Comparison of ENCODE assay signal across 8 mouse cellular contexts in genomic region chr10:97479004-97479766, GRCm38 (mm10). TPM values are rescaled to one million over a fixed set of nuclear protein-coding genes. Genes with fewer than 3 reads are reported as not detected.
A peak's percentile ranks its signal among the peaks of the same experiment; 100 is the strongest.
DNase-seq lines count a peak whose midpoint lies in the region; ATAC-seq lines count a peak whose summit lies in the region.

Gene Dcn, plus strand, starts transcription at chr10:97479609.

- WGBS in hindbrain, embryonic 16.5 days: 9% methylated on average over 7 of the region's 7 CpGs
- WGBS in limb, embryonic 10.5 days: 14% methylated on average over 7 of the region's 7 CpGs
- WGBS in midbrain, embryonic 16.5 days: 7% methylated on average over 7 of the region's 7 CpGs

- intact Hi-C loops in gastrocnemius, postnatal 14 days (cut with DNase I; ENCODE audit: low total_unique reads): no loop called here

- peak within 1 kb of the TSS; percentile 6 for H3K4me3 ChIP-seq in hindbrain, embryonic 16.5 days (ENCODE audit: low read length)
- H3K4me3 ChIP-seq in limb, embryonic 10.5 days: peak within 1 kb of the TSS; percentile 32
- H3K4me3 ChIP-seq in midbrain, embryonic 16.5 days (ENCODE audit: low read depth, low read length): no peak within 1 kb of the TSS

- no peaks in the 10 kb centered on the region for H3K27me3 ChIP-seq in hindbrain, embryonic 16.5 days (replicated peaks; ENCODE audit: control insufficient read depth, insufficient read depth, low read length)
- H3K27me3 ChIP-seq in limb, embryonic 10.5 days (ENCODE audit: low read depth, poor library complexity, severe bottlenecking): no peaks in the 10 kb centered on the region
- H3K27me3 ChIP-seq in midbrain, embryonic 16.5 days (ENCODE audit: control insufficient read depth, insufficient read depth, low read depth, low read length): no peaks in the 10 kb centered on the region

- ATAC-seq in hindbrain, embryonic 16.5 days: peak; percentile 37; the same call in 1 of the 2 replicates
- ATAC-seq in midbrain, embryonic 16.5 days: no peak
- no peak for ATAC-seq in cerebellum, adult (ENCODE audit: insufficient number of reproducible peaks, low FRiP score, low TSS enrichment)

- DNase-seq in R1 (ENCODE audit: low read depth, low spot score): peak; percentile 27
- peak; percentile 20 for DNase-seq in brain, adult 2 months (ENCODE audit: low read depth, low spot score)
- peak; percentile 45 for DNase-seq in gastrocnemius, postnatal 14 days
- peak; percentile 37 for DNase-seq in limb, embryonic 10.5 days (ENCODE audit: low spot score)
- no peak for DNase-seq in spleen, postnatal 36 days (ENCODE audit: low spot score in 2 of 2)

- no peaks in the 10 kb centered on the region for H3K36me3 ChIP-seq in hindbrain, embryonic 16.5 days (ENCODE audit: control insufficient read depth, insufficient read depth, low read length)
- no peaks in the 10 kb centered on the region for H3K36me3 ChIP-seq in limb, embryonic 10.5 days
- no peaks in the 10 kb centered on the region for H3K36me3 ChIP-seq in midbrain, embryonic 16.5 days (ENCODE audit: control insufficient read depth, insufficient read depth, low read length)

- no peak within 1 kb of the TSS; the same call in 1 of the 2 replicates for H3K9ac ChIP-seq in hindbrain, embryonic 16.5 days (ENCODE audit: low read depth, low read length)
- H3K9ac ChIP-seq in midbrain, embryonic 16.5 days (ENCODE audit: low read depth, low read length): no peak within 1 kb of the TSS

- H3K9me3 ChIP-seq in hindbrain, embryonic 16.5 days (ENCODE audit: control insufficient read depth, low read length): no peaks in the 10 kb centered on the region
- no peaks in the 10 kb centered on the region for H3K9me3 ChIP-seq in limb, embryonic 10.5 days (replicated peaks)
- H3K9me3 ChIP-seq in midbrain, embryonic 16.5 days (replicated peaks; ENCODE audit: control insufficient read depth, low read length, poor library complexity, severe bottlenecking): no peaks in the 10 kb centered on the region

- peaks cover 5% of the 10 kb centered on the region; the same call in 1 of the 2 replicates for H3K4me1 ChIP-seq in hindbrain, embryonic 16.5 days (ENCODE audit: control insufficient read depth, insufficient read depth, low read depth, low read length)
- H3K4me1 ChIP-seq in limb, embryonic 10.5 days: peaks cover 32% of the 10 kb centered on the region
- H3K4me1 ChIP-seq in midbrain, embryonic 16.5 days (ENCODE audit: control insufficient read depth, insufficient read depth, low read length): peaks cover 7% of the 10 kb centered on the region

- H3K27ac ChIP-seq in hindbrain, embryonic 16.5 days (ENCODE audit: low read depth, low read length): no peak within 1 kb of the TSS
- H3K27ac ChIP-seq in limb, embryonic 10.5 days: peak within 1 kb of the TSS; percentile 72
- no peak within 1 kb of the TSS for H3K27ac ChIP-seq in midbrain, embryonic 16.5 days (ENCODE audit: low read length)

- peak within 1 kb of the TSS; percentile 39 for H3K4me2 ChIP-seq in hindbrain, embryonic 16.5 days (ENCODE audit: low read length)
- H3K4me2 ChIP-seq in midbrain, embryonic 16.5 days (ENCODE audit: low read length): peak within 1 kb of the TSS; percentile 37; the same call in 1 of the 2 replicates

RNA-seq across cellular contexts. Expression of gene Dcn, which starts in this region (rescaled TPM):
- total RNA-seq in gastrocnemius, postnatal 14 days (2021): 100 to 1,000 TPM; 413 to 497 TPM
- 73.6 and 88.8 TPM in 2 replicates for polyA plus RNA-seq in hindbrain, embryonic 16.5 days (2015; fragmentation: Nextera tagmentation; extraction: Ambion mirVana)
- 2.4 and 5.2 TPM in 2 replicates for polyA plus RNA-seq in limb, embryonic 10.5 days (2016; fragmentation: Nextera tagmentation; extraction: Ambion mirVana)
- polyA plus RNA-seq in midbrain, embryonic 16.5 days (2015; fragmentation: Nextera tagmentation; extraction: Ambion mirVana): 45.0 and 51.1 TPM in 2 replicates

Comparison
In these comparisons a context has a peak if more than half of its experiments do, and no peak if none do; other contexts are left out.
1. DNase-seq: peak in R1 (single experiment), brain, adult 2 months (single experiment), gastrocnemius, postnatal 14 days (single experiment) and limb, embryonic 10.5 days (single experiment); none in spleen, postnatal 36 days (0 of 2).